Mouse (Mus musculus) thymus, postnatal 36 days (tissue): ENCODE data around the gene Gadl1.
A peak's percentile ranks its signal among the peaks of the same experiment; 100 is the strongest.
"Not testable (repeated sequence)": the region's sequence is repeated elsewhere in the genome, so short reads cannot be mapped to it uniquely, and the experiment has no call there.

ENCODE experiments used
- DNase-seq, 2 experiments: peaks; one replicate each; pipeline ENCODE4 v3.0.0; 2022; ENCODE audit warnings: mixed read lengths in 2 of 2

Gene Gadl1

DNA sequence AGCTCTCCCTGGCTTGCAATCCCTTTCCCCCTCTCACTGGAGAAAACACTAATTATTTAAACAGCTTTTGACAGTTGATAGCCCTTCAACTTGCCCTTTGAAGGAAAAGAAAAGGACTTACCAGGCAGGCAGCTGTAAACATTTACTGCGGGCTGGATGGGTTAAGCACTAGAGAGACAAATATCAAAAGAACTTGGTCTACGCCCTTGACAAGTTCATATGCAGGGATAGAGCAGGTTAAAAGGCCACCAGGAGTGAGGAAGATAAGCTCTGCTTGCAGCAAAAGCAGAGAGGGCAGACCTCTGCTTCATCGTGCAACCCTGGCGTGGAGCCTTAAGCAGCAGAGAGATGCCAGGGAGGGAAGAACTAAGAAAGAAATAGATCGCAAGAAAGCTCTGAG, 123.5 kb downstream of the Gadl1 start:
- DNase-seq: no peak

GRCm38 (mm10) chr9:116038275-116038674, 129.0 kb downstream of the Gadl1 start:
- DNase-seq: no peak

GRCm38 (mm10) chr9:116039981-116040380, 130.7 kb downstream of the Gadl1 start:
- no peak for DNase-seq

- not testable (repeated sequence) for DNase-seq
These were observed 131.6 kb downstream of the Gadl1 start for GRCm38 (mm10) chr9:116040852-116041251.

DNA sequence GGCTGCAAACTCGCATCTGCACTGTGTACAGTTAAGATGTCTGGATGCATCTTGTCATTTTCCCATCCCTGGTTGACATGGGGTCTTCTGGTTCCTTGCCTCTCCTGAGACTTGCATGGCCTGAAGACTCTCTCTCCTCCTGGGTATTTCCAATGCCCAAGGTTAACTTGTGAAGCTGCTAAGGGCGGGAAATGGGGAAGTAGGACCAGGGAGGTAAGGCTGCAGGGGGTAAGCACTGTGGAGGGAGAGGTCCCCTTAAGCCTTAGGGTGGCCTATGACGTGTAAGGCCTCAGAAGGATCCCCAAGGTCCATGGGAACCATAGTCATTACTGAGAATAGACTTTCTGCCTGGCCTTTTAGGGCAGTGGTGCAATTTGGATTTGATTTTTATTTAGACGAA, 132.1 kb downstream of the Gadl1 start:
- no peak for DNase-seq

DNA sequence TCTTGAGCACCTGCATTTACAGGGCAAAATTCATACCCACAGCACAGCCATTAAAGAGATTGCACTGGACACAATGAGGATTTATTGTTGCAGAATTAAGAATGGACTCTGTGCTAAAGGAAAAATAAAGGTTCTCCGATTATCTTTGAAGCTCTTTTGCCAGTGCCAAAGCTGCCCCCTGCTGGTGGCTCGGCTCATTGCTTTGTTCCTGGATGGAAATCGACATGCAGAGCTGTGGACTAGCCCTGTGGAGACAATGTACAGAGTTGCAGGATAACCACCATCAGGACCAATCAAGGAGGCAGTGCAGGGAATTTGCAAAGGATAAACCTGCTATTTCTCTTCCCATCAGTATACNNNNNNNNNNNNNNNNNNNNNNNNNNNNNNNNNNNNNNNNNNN, 132.5 kb downstream of the Gadl1 start:
- peak; percentile 65 to 76 for DNase-seq

DNA sequence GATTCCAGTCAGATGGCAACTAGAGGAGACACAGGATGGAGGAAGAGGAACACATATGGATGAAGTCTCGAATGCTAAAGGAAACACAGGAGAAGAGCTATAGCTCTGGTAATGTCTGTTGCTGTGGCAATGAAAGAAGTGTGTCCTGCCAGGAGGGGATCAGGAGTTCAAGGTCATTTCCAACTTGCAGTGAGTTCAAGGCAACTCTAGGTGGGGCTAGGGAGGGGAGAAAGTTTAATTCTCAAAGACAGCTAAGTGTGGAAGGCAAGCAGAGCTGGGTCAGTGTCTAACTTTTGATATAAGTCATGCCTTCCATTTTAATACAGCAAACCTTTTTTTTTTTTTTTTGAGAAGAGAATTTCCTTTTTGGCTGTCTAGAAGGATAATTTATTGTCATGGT, 140.7 kb downstream of the Gadl1 start:
- DNase-seq: no peak

GRCm38 (mm10) chr9:116053976-116054375, 144.7 kb downstream of the Gadl1 start:
- no peak for DNase-seq

DNA sequence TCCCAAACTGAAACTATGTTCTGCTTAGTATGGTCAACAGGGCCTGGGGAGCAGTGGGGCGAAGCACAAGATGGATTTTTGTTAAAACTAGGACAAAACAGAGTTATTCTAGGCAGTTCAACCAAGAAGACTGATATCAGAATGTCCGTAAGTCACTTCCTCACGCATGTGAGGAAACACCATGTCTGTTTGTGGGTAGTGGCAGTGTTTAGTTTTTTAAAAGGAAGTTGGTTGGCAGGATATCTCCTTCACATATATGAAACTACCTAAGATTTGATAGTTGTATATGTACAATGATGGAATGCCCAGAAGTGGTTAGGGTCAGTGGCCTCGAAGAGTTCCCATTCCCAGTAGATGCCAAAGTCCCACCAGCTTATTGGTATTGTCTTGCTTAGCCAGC, 149.2 kb downstream of the Gadl1 start:
- DNase-seq: no peak

GRCm38 (mm10) chr9:116059156-116059555, 149.9 kb downstream of the Gadl1 start:
- peak; percentile 30 to 36 for DNase-seq

GRCm38 (mm10) chr9:116060691-116061090, 151.4 kb downstream of the Gadl1 start:
- DNase-seq: peak in 1 of 2 experiments; percentile 10

DNA sequence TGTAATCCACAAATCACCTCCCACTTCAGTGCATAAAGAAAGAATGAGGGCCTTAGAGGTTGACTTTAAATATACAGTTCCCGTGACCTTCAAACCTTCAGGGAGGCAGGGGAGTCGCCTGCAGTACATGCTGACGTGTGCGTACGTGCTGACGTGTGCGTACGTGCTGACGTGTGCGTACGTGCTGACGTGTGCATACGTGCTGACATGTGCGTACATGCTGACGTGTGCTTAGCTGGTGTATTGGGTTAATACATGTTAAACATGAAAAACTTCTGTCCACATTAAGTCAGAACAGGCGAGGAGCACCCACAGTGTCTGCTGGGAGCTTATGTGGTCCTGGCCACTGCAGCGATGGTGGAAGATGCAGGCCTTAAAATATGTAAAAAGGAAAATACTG, 155.5 kb downstream of the Gadl1 start:
- DNase-seq: no peak

DNA sequence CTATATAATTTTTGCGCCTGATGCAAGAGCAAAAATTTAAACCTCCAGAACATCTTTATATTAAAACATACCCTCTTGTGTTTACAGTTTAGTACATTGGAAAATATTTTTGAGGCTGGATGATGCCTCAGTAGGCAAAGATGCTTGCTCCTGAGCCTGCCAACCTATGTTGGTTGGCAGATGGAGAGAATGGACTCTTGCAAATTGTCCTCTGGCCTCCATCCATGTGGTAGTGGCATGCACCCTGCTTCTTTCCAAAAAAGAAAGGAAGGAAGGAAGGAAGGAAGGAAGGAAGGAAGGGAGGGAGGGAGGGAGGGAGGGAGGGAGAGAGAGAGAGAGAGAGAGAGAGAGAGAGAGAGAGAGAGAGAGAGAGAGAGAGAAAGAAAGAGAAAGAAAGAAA, 162.3 kb downstream of the Gadl1 start:
- DNase-seq: not testable (repeated sequence)

- no peak for DNase-seq
These were observed 166.9 kb downstream of the Gadl1 start for GRCm38 (mm10) chr9:116076163-116076562.

DNA sequence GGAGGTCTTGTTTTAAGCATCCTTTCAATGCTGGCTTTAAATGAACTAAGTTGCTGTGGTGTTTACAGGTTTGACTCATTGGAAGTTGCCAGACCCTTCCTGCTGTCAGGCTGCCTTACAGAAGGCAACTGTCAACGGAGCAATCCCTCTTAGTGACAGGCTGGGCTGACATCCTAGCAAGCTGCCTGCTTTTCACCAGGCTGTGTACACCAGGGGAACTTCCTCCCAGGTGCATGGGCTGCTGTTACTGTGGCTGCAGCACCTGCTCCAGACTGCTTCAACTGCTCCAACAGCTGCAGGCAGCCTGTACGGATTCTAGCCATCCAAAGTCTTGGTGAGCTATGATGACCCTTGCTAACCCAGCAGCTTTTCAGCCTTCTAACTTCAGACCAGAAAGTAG, 167.7 kb downstream of the Gadl1 start:
- peak; percentile 73 to 87 for DNase-seq

- peak; percentile 44 to 46 for DNase-seq
These were observed 168.2 kb downstream of the Gadl1 start for GRCm38 (mm10) chr9:116077419-116077818.

DNA sequence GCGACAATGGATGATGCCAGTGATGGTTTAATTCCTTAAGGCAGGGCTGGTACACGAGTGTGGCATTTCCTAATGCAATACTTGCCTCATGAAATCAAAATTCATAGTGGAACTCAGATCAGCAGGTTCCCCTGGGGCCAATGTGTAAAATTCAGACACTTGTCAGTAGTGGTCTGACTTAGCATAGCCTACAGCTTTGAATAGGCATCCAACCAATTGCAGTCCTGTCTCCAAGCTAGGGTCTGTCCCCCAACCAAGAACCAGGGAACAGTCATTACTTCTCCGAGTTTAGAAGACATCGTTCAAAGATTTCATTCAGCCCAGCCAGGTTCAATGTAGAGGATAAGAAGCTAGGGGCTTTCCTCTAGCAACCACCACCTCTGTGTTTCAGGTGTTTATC, 172.5 kb downstream of the Gadl1 start:
- no peak for DNase-seq

DNA sequence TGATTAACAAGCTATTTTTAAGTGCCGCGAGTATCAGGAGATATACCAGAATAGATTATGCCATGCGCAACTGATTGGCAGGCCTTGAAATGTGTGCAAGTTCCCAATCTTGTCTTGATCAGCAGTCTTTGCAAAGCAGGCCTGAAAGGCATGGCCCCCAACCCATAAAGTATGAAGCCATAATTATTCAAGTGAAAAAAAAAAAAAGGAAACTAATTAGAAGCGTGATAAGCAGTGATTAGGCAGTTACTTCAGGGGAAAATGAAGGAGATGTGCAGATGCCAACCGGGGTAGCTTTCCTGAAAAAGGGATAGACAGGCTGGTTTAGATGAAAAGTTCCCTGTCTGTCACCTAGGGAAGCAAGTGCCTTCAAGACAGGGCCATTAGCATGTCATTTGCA, 174.0 kb downstream of the Gadl1 start:
- DNase-seq: no peak

GRCm38 (mm10) chr9:116083726-116084323, 174.6 kb downstream of the Gadl1 start:
- no peak for DNase-seq

DNA sequence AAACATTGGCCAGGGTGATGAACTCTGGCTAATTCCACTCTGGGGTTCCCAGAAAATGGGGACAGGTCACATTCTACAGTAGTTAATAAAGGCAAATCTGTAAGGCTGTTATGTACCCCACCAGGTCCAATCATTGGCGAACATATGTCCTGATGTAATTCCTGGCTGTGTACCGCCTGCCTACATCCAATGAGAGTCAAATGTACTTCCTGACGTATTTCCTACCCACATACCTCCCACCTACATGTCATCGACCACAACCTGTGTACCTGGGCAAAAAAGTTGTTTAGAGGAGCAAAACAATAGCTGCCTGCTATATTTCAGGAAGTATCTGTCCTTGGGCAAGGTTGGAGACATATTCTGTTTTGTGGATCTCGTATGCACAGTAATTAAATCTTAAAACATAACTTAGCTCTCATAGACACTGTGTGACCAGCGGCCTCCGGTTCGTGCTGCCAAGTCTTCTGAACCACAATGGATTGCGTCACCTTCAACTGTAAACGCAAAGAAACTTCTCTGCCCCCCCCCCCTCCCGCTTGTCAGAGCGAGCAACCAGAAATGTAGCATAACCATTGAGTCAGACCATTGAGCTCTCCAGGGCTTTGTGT, 175.2 kb downstream of the Gadl1 start:
- no peak for DNase-seq

GRCm38 (mm10) chr9:116085999-116086398, 176.7 kb downstream of the Gadl1 start:
- no peak for DNase-seq

DNA sequence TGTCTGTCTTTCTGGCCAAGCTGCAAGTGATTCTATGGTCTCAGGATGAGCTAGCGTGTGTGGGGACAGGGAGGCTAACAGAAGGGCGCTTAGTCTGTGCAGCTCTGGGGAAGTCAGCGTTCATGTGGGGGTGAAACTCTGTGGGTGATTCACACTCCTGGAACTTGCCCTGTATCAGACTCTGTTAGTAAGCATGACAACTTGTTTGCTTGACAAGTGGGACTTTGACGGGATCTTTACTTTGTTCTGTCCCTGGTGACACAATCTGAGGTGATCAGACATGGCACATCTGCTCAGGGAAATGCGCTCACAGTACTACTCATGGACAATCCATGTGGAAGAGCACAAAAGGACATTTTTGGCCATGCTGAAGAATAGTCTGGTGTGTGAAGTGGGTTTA, 178.0 kb downstream of the Gadl1 start:
- DNase-seq: no peak

GRCm38 (mm10) chr9:116087880-116088279, 178.6 kb downstream of the Gadl1 start:
- peak; percentile 73 for DNase-seq

DNA sequence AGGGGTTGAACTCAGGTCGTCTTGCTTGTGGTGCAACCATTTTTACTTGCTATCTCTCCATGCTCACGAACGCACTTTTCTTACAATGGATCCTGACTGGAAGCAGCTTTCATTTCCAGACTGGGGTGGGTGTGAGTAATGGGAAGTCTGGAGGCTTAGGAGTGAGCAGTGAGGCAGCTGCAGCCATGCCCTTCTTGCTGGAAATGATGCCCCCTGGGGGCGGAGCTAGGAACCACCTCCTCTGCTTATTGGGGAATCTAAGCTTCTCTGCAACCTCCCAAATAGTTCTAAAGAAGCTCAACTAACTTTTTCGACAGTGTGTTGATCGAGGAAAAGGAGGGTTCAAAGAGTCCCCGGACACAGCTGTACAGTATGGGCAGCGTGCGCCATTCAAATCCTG, 179.7 kb downstream of the Gadl1 start:
- peak; percentile 60 to 61 for DNase-seq

DNA sequence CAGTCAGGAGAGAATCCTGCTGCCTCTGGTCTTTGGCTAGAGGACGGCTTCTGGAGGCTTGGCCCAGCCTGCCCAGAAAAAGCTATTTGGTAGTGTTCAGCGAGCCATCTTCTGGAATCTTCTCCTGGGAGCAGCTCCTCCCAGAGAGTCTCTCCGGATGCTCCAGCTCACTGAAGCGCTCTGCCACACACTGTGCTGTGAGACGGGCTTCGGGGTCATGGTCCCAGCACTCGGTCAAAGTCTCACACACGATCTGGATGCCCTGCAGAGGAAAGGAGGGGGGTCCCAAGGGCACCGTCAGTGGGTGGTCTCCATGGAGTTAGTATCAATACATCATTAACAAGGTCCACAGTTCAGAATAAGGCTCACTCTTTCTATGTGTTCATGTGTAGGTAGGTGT, 181.0 kb downstream of the Gadl1 start:
- no peak for DNase-seq
